Mouse (Mus musculus): ENCODE results near the gene Wnt5b. TPM values are rescaled to one million over a fixed set of nuclear protein-coding genes. Genes with fewer than 3 reads are reported as not detected.

The Wnt5b gene
- 0.83 TPM for polyA plus RNA-seq (2014; fragmentation: Illumina TruSeq; extraction: RNeasy Lipid Tissue Mini Kit (QIAGEN cat#74804))

GRCm38 (mm10) chr6:119543803-119544517, at the start of gene Wnt5b:
Gene Wnt5b, minus strand, starts transcription at chr6:119544347.

GRCm38 (mm10) chr6:119479343-119479875, 64.7 kb downstream of the Wnt5b start, which contains the start of gene Fbxl14:
Gene Fbxl14, plus strand, starts transcription at chr6:119479668.

GRCm38 (mm10) chr6:119417354-119417753, 126.8 kb downstream of the Wnt5b start, which contains the start of gene Adipor2:
Gene Adipor2, minus strand, starts transcription at chr6:119417704.

Other genes starting within 250 kb of the Wnt5b start
- 0.17 TPM for gene Lrtm2, start 213.6 kb downstream of the Wnt5b start, polyA plus RNA-seq (2014; fragmentation: Illumina TruSeq; extraction: RNeasy Lipid Tissue Mini Kit (QIAGEN cat#74804))
- 67.5 TPM for gene Adipor2, start 126.6 kb downstream of the Wnt5b start, polyA plus RNA-seq (2014; fragmentation: Illumina TruSeq; extraction: RNeasy Lipid Tissue Mini Kit (QIAGEN cat#74804))
- 39.3 TPM for gene Fbxl14, start 64.7 kb downstream of the Wnt5b start, polyA plus RNA-seq (2014; fragmentation: Illumina TruSeq; extraction: RNeasy Lipid Tissue Mini Kit (QIAGEN cat#74804))

Data from ovary, adult 10 weeks (tissue).